8 mouse cellular contexts compared by ENCODE assay signal in genomic region chr13:9763100-9763827, GRCm38 (mm10). TPM values are rescaled to one million over a fixed set of nuclear protein-coding genes. Genes with fewer than 3 reads are reported as not detected.
A peak's percentile ranks its signal among the peaks of the same experiment; 100 is the strongest.
DNase-seq lines count a peak whose midpoint lies in the region; ATAC-seq and TF ChIP-seq lines count a peak whose summit lies in the region.

No protein-coding gene starts in this region.

- H3K4me3 ChIP-seq in gastrocnemius, adult 2 months: peak overlapping the region; percentile 92
- H3K4me3 ChIP-seq in heart, postnatal 0 days (ENCODE audit: low read depth, low read length): peak overlapping the region; percentile 99
- H3K4me3 ChIP-seq in liver, embryonic 11.5 days (ENCODE audit: low read depth, low read length): peak overlapping the region; percentile 95
- H3K4me3 ChIP-seq in neural tube, embryonic 14.5 days (ENCODE audit: low read depth, low read length): peak overlapping the region; percentile 92

- WGBS in heart, postnatal 0 days: 3% methylated on average over 21 of the region's 21 CpGs
- WGBS in liver, embryonic 11.5 days: 5% methylated on average over 21 of the region's 21 CpGs
- 3% methylated on average over 21 of the region's 21 CpGs for WGBS in neural tube, embryonic 14.5 days

- intact Hi-C loops in gastrocnemius, adult 2 months (cut with DNase I): no loop called here
- intact Hi-C loops in left cerebral cortex, postnatal 36 days (cut with DNase I): loop anchor here (5.0 kb wide), 1 partner anchor 76 kb away; no protein-coding TSS in a partner anchor

- H3K4me2 ChIP-seq in heart, postnatal 0 days (ENCODE audit: low read depth, low read length): peak overlapping the region; percentile 78
- H3K4me2 ChIP-seq in liver, embryonic 11.5 days: peak overlapping the region; percentile 77
- peak overlapping the region; percentile 79 for H3K4me2 ChIP-seq in neural tube, embryonic 14.5 days (ENCODE audit: low read depth, low read length)

- H3K36me3 ChIP-seq in heart, postnatal 0 days (replicated peaks; ENCODE audit: control insufficient read depth, insufficient read depth, low read length): no peaks in the 10 kb centered on the region
- no peaks in the 10 kb centered on the region for H3K36me3 ChIP-seq in liver, embryonic 11.5 days (ENCODE audit: control insufficient read depth, insufficient read depth, low read length)
- no peaks in the 10 kb centered on the region for H3K36me3 ChIP-seq in neural tube, embryonic 14.5 days (ENCODE audit: control insufficient read depth, insufficient read depth, low read length)

- H3K27ac ChIP-seq in gastrocnemius, adult 2 months: peak overlapping the region; percentile 95
- H3K27ac ChIP-seq in heart, postnatal 0 days (ENCODE audit: low read depth): peak overlapping the region; percentile 99
- peak overlapping the region; percentile 96 for H3K27ac ChIP-seq in liver, embryonic 11.5 days (ENCODE audit: low read depth, low read length)
- H3K27ac ChIP-seq in neural tube, embryonic 14.5 days (ENCODE audit: low read depth, low read length): peak overlapping the region; percentile 99

- peak overlapping the region; percentile 100 for H3K9ac ChIP-seq in heart, postnatal 0 days (replicated peaks; ENCODE audit: low read depth, low read length)
- H3K9ac ChIP-seq in liver, embryonic 11.5 days (ENCODE audit: low read depth, low read length): peak overlapping the region; percentile 99
- H3K9ac ChIP-seq in neural tube, embryonic 14.5 days (replicated peaks; ENCODE audit: low read depth, low read length): peak overlapping the region; percentile 100

- no peaks in the 10 kb centered on the region for H3K27me3 ChIP-seq in heart, postnatal 0 days (ENCODE audit: control insufficient read depth, insufficient read depth, low read length)
- H3K27me3 ChIP-seq in liver, embryonic 11.5 days (replicated peaks; ENCODE audit: control insufficient read depth, insufficient read depth, low read length): no peaks in the 10 kb centered on the region
- no peaks in the 10 kb centered on the region for H3K27me3 ChIP-seq in neural tube, embryonic 14.5 days (ENCODE audit: control insufficient read depth, insufficient read depth, low read length)

- peaks cover 53% of the 10 kb centered on the region for H3K4me1 ChIP-seq in heart, postnatal 0 days (ENCODE audit: control insufficient read depth, insufficient read depth)
- peaks cover 19% of the 10 kb centered on the region for H3K4me1 ChIP-seq in liver, embryonic 11.5 days (replicated peaks; ENCODE audit: control insufficient read depth, insufficient read depth, low read length)
- peaks cover 31% of the 10 kb centered on the region for H3K4me1 ChIP-seq in neural tube, embryonic 14.5 days (ENCODE audit: control insufficient read depth, insufficient read depth, low read length)

- no peaks in the 10 kb centered on the region for H3K9me3 ChIP-seq in heart, postnatal 0 days (replicated peaks; ENCODE audit: control insufficient read depth, low read length)
- no peaks in the 10 kb centered on the region for H3K9me3 ChIP-seq in liver, embryonic 11.5 days (ENCODE audit: control insufficient read depth, low read length)
- no peaks in the 10 kb centered on the region for H3K9me3 ChIP-seq in neural tube, embryonic 14.5 days (ENCODE audit: control insufficient read depth, low read length)

- TF ChIP-seq CTCF in gastrocnemius, adult 2 months (IDR thresholded peaks at IDR 0.05): no peak
- TF ChIP-seq CTCF in heart, postnatal 0 days (IDR thresholded peaks at IDR 0.05; ENCODE audit: low read depth): no peak

- peak; percentile 2 for ATAC-seq in heart, postnatal 0 days (ENCODE audit: insufficient read depth, low read depth)
- peak; percentile 69 for ATAC-seq in liver, embryonic 11.5 days (replicated peaks; ENCODE audit: low FRiP score)
- ATAC-seq in neural tube, embryonic 14.5 days (ENCODE audit: low read depth): peak; percentile 36; the same call in 1 of the 2 replicates

- DNase-seq in gastrocnemius, adult 2 months: no peak
- DNase-seq in gastrocnemius, postnatal 10 days: no peak
- peak; percentile 51 for DNase-seq in 416B (ENCODE audit: low read depth)
- peak; percentile 34 for DNase-seq in c-Kit-negative CD71-positive TER-119-positive erythroid progenitor cells, embryonic 14.5 days (ENCODE audit: low read depth, low spot score)
- peak; percentile 27 for DNase-seq in heart, postnatal 0 days (ENCODE audit: low spot score)
- peak; percentile 74 for DNase-seq in liver, embryonic 11.5 days (ENCODE audit: low spot score)
- DNase-seq in left cerebral cortex, postnatal 36 days (ENCODE audit: low spot score in 2 of 2): no peak

- no peak for TF ChIP-seq EP300 in heart, postnatal 0 days (IDR thresholded peaks at IDR 0.05; ENCODE audit: low read depth)

RNA-seq across cellular contexts. Expression of gene Zmynd11, which starts 1.9 kb away (rescaled TPM):
- total RNA-seq in gastrocnemius, adult 2 months (2021): 100 to 1,000 TPM in 1 of 2 experiments, 10 to 100 TPM in 1; 94.2 to 104 TPM
- 10 to 100 TPM; 77.7 to 91.2 TPM for total RNA-seq in gastrocnemius, postnatal 10 days (2021)
- 84.2 and 101 TPM in 2 replicates for total RNA-seq in heart, postnatal 0 days (2014; rRNA removed; ENCODE audit: low replicate concordance)
- polyA plus RNA-seq in heart, postnatal 0 days (2015; fragmentation: Nextera tagmentation; extraction: Ambion mirVana): 92.5 and 99.9 TPM in 2 replicates
- 66.0 and 69.8 TPM in 2 replicates for polyA plus RNA-seq in liver, embryonic 11.5 days (2014; fragmentation: Nextera tagmentation; extraction: Ambion mirVana)
- 163 and 165 TPM in 2 replicates for polyA plus RNA-seq in neural tube, embryonic 14.5 days (2014; fragmentation: Nextera tagmentation; extraction: Ambion mirVana)
- total RNA-seq in left cerebral cortex, postnatal 36 days (2021): 100 to 1,000 TPM; 225 to 255 TPM

Comparison
In these comparisons a context has a peak if more than half of its experiments do, and no peak if none do; other contexts are left out.
1. DNase-seq: peak in 416B (single experiment), c-Kit-negative CD71-positive TER-119-positive erythroid progenitor cells, embryonic 14.5 days (single experiment), heart, postnatal 0 days (single experiment) and liver, embryonic 11.5 days (single experiment); none in gastrocnemius, adult 2 months (single experiment), gastrocnemius, postnatal 10 days (single experiment) and left cerebral cortex, postnatal 36 days (0 of 2).
2. ATAC-seq: peak in every context shown above with its lines; median percentile 69 in liver, embryonic 11.5 days; 36 in neural tube, embryonic 14.5 days; 2 in heart, postnatal 0 days.
3. Peak in every context shown above with its lines, with median percentiles within 50 percentile points of each other: H3K27ac ChIP-seq, H3K4me3 ChIP-seq, H3K4me2 ChIP-seq and H3K9ac ChIP-seq.